Mouse (Mus musculus) heart, embryonic 10.5 days (tissue): ENCODE measurements around the gene Gm5155. TPM values are rescaled to one million over a fixed set of nuclear protein-coding genes. Genes with fewer than 3 reads are reported as not detected.
"Not testable (repeated sequence)": the region's sequence is repeated elsewhere in the genome, so short reads cannot be mapped to it uniquely, and the experiment has no call there.

Source experiments
- DNase-seq: peaks from one replicate; pipeline ENCODE4 v3.0.0-alpha.2; 2017; ENCODE audit warnings: low spot score
- H3K27ac ChIP-seq: fragments of 300-500 bp; sonication (generic); 2 replicates; pipeline ENCODE4 v1.5.1; 2016; ENCODE audit warnings: mild to moderate bottlenecking
- H3K27me3 ChIP-seq: fragments of 300-500 bp; sonication (generic); 2 replicates; pipeline ENCODE4 v1.6.1; 2016; ENCODE audit warnings: mild to moderate bottlenecking; ENCODE audit not compliant: poor library complexity, insufficient read depth, severe bottlenecking
- H3K36me3 ChIP-seq: fragments of 300-500 bp; sonication (generic); 2 replicates; pipeline ENCODE4 v1.6.1; 2016; ENCODE audit warnings: mild to moderate bottlenecking, moderate library complexity
- H3K4me1 ChIP-seq: fragments of 300-500 bp; sonication (generic); 2 replicates; pipeline ENCODE4 v1.6.1; 2016; ENCODE audit warnings: mild to moderate bottlenecking
- H3K4me3 ChIP-seq: fragments of 300-500 bp; sonication (generic); 2 replicates; pipeline ENCODE4 v1.5.1; 2016; ENCODE audit warnings: mild to moderate bottlenecking, moderate library complexity
- H3K9me3 ChIP-seq: fragments of 300-500 bp; sonication (generic); 2 replicates; pipeline ENCODE4 v1.6.1; 2016; ENCODE audit warnings: mild to moderate bottlenecking, moderate library complexity
- WGBS: fragments of 180-500 bp; shearing (Covaris S2); methylation state at CpG from one replicate; pipeline ENCODE4 v1.1.7; 2016; 5-methylcytosine and 5-hydroxymethylcytosine counted together
- polyA plus RNA-seq: library from polyadenylated mRNA; unstranded; fragments of >200 nt; fragmentation: Nextera tagmentation; extraction: Ambion mirVana; gene quantifications from 2 replicates; pipeline ENCODE4 v1.2.1, GENCODE M21; 2016

The Gm5155 gene
- not detected in 2 replicates for polyA plus RNA-seq

- H3K27ac ChIP-seq = no peak within 1 kb of the TSS
- 71% methylated on average over 1 of the region's 1 CpGs for WGBS
- peaks cover 39% of the 10 kb centered on the region for H3K9me3 ChIP-seq
Measured at GRCm38 (mm10) chr7:17871467-17871866, at the start of gene Gm5155. TSS of gene Gm5155 (plus strand) at chr7:17871767.

DNA sequence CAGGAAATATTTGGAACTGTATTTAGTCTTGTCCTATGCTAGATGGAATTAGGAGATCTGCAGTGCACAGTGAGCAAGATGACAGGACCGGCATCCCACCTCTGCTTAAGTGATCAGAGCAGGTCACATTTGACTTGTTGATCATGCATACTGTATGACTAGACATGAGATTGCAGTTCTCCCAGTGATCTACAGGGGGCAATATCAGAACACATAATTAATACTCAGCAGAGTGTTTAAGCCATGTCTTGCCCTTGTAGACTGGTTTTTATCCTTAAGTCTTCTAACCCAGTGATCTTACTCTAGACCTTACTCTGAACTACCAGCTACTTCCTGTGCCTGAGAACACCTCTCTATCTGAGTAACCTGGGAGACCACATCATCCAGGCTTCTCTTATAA is 791 bp upstream of the Gm5155 start:
- Histone ChIP-seq H3K27ac (no peak overlapping the region), H3K4me3 (no peak overlapping the region), H3K9me3 (peaks cover 39% of the 10 kb centered on the region), H3K36me3 (no peaks in the 10 kb centered on the region), H3K27me3 (no peaks in the 10 kb centered on the region), H3K4me1 (no peaks in the 10 kb centered on the region)
- DNase-seq = no peak
- 87% methylated on average over 1 of the region's 1 CpGs for WGBS

More at GRCm38 (mm10) chr7:17871467-17871866, at the start of gene Gm5155:
- Histone ChIP-seq H3K27me3 (no peaks in the 10 kb centered on the region), H3K4me3 (no peak within 1 kb of the TSS), H3K36me3 (no peaks in the 10 kb centered on the region), H3K4me1 (no peaks in the 10 kb centered on the region)
- no peak for DNase-seq

DNA sequence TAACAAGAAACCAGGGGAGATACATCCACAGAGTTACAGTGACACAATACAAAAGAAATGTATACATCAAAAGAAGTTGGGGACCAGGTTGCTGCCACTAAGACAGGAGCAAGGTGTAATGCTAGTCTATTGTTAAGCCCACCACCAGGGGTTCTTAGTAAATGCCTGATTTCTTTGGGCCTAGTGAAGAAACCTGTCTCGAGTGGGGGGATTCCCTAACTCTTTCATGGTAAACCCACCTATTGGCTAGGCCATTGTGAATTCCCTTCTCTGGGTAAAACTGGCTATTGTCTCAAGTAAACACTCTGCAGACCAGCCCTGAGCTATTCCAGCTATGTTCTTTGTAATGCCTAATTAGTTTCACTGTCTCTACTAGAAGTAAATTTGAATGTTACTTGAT is 23.8 kb downstream of the Gm5155 start:
- not testable (repeated sequence) for DNase-seq, H3K4me1 ChIP-seq, H3K27me3 ChIP-seq, H3K27ac ChIP-seq, H3K4me3 ChIP-seq, H3K36me3 ChIP-seq
- H3K9me3 ChIP-seq = peaks cover 15% of the 10 kb centered on the region
- WGBS = 72% methylated on average over 1 of the region's 1 CpGs

DNA sequence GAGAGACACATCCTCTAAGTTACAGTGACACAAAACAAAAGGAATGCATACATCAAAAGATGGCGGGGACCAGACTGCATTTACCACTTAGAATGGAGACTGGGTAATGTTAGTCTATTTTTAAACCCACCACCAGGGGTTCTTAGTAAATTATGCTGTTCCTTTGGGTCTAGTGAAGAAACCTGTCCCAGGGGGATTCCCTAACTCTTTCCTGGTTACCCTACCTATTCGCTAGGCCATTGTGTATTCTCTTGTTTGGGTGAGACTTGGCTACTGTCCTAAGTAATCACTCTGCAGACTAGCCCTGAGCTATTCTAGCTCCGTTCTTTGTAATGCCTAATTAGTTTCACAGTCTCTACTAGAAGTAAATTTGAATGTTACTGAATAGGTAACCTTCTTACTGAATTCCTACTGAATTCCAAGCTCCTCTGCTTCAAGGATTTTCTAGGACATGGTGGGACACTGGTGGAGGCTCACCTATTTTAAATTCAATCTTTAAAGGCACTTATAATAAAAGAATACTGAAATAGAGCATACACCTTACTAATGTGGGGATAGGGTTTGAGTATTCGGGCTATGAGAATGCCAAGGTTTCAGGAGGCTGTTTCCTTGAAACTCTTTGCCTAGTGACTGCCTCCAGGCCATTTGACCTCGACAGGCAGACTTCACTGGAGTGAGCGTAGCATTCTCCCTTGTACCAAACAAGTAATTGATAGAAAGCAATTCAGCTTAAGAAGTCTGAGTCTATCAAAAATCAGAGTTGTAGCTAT is 31.8 kb downstream of the Gm5155 start:
- peaks cover 30% of the 10 kb centered on the region for H3K9me3 ChIP-seq

More for the DNA sequence above, 31.8 kb downstream of the Gm5155 start:
- H3K4me3 ChIP-seq = no peak overlapping the region
- H3K27me3 ChIP-seq = no peaks in the 10 kb centered on the region
- H3K27ac ChIP-seq = no peak overlapping the region
- no peaks in the 10 kb centered on the region for H3K36me3 ChIP-seq
- H3K4me1 ChIP-seq = no peaks in the 10 kb centered on the region
- DNase-seq = no peak
- 74% methylated on average over 6 of the region's 6 CpGs for WGBS

Other genes with a start within 250 kb of the Gm5155 start
- not detected in 2 replicates for gene Ceacam5, start 158.5 kb upstream of the Gm5155 start, polyA plus RNA-seq
- gene Ceacam14, start 59.1 kb upstream of the Gm5155 start, polyA plus RNA-seq = not detected in 2 replicates
- gene Ceacam11, start 100.4 kb downstream of the Gm5155 start, polyA plus RNA-seq = not detected in 2 replicates
- gene Ceacam13, start 138.1 kb downstream of the Gm5155 start, polyA plus RNA-seq = not detected in 2 replicates
- not detected in 2 replicates for gene Ceacam12, start 194.2 kb downstream of the Gm5155 start, polyA plus RNA-seq